Mouse (Mus musculus): ENCODE results near the gene Batf3. TPM values are rescaled to one million over a fixed set of nuclear protein-coding genes. Genes with fewer than 3 reads are reported as not detected.
A peak's percentile ranks its signal among the peaks of the same experiment; 100 is the strongest.

Batf3 gene
- polyA plus RNA-seq (2014; fragmentation: Nextera tagmentation; extraction: Ambion mirVana): 6.1 and 7.0 TPM in 2 replicates

GRCm38 (mm10) chr1:191097802-191098747 is at the start of gene Batf3:
Gene Batf3, plus strand, starts transcription at chr1:191097847.
- no peak within 1 kb of the TSS for H3K27ac ChIP-seq (replicated peaks; ENCODE audit: low read depth, low read length)

DNA sequence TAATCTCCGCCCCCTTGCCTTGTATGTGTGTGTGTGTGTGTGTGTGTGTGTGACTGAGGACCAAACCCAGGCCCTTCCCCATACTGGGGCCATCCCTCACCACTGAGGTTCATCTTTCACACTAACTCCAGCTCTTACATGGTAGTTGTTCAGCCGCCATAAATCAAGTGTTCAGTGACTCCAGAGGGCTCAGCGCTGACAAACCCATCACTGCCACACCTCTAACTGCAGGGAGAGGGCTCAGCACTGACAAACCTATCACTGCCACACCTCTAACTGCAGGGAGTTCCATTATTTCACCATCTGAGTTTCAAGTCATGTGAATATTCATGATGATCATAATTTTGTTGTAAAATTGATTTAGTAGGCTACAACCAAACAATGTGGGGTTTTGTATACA is 44.1 kb upstream of the Batf3 start:
- Histone ChIP-seq H3K4me1 (ENCODE audit: control insufficient read depth, insufficient read depth, low read length) (no peaks in the 10 kb centered on the region), H3K4me2 (ENCODE audit: low read depth, low read length) (no peak overlapping the region), H3K9me3 (ENCODE audit: control insufficient read depth, low read length) (no peaks in the 10 kb centered on the region), H3K9ac (ENCODE audit: low read depth, low read length) (no peak overlapping the region), H3K27ac (replicated peaks; ENCODE audit: low read depth, low read length) (no peak overlapping the region), H3K36me3 (ENCODE audit: control insufficient read depth, insufficient read depth, low read length) (no peaks in the 10 kb centered on the region), H3K27me3 (replicated peaks; ENCODE audit: control insufficient read depth, insufficient read depth, low read length) (no peaks in the 10 kb centered on the region), H3K4me3 (ENCODE audit: low read depth, low read length) (no peak overlapping the region)
- ATAC-seq (ENCODE audit: low read depth) (no peak), DNase-seq (ENCODE audit: low spot score) (no peak)
- WGBS: 90% methylated on average over 3 of the region's 3 CpGs

More at GRCm38 (mm10) chr1:191097802-191098747, at the start of gene Batf3:
- H3K9ac ChIP-seq (ENCODE audit: low read depth, low read length): peak within 1 kb of the TSS; percentile 68
- DNase-seq (ENCODE audit: low spot score) (peak; percentile 54), ATAC-seq (ENCODE audit: low read depth) (peak; percentile 81)
- no peaks in the 10 kb centered on the region for H3K36me3 ChIP-seq (ENCODE audit: control insufficient read depth, insufficient read depth, low read length)
- H3K4me3 ChIP-seq (ENCODE audit: low read depth, low read length): peak within 1 kb of the TSS; percentile 61
- H3K4me2 ChIP-seq (ENCODE audit: low read depth, low read length): peak within 1 kb of the TSS; percentile 97
- 0 out of 2 replicates have a peak, but pooled peaks cover 10% of the 10 kb centered on the region for H3K27me3 ChIP-seq (replicated peaks; ENCODE audit: control insufficient read depth, insufficient read depth, low read length)
- WGBS: 0% methylated on average over 41 of the region's 95 CpGs
- H3K4me1 ChIP-seq (ENCODE audit: control insufficient read depth, insufficient read depth, low read length): peaks cover 14% of the 10 kb centered on the region; the same call in 1 of the 2 replicates
- no peaks in the 10 kb centered on the region for H3K9me3 ChIP-seq (ENCODE audit: control insufficient read depth, low read length)

DNA sequence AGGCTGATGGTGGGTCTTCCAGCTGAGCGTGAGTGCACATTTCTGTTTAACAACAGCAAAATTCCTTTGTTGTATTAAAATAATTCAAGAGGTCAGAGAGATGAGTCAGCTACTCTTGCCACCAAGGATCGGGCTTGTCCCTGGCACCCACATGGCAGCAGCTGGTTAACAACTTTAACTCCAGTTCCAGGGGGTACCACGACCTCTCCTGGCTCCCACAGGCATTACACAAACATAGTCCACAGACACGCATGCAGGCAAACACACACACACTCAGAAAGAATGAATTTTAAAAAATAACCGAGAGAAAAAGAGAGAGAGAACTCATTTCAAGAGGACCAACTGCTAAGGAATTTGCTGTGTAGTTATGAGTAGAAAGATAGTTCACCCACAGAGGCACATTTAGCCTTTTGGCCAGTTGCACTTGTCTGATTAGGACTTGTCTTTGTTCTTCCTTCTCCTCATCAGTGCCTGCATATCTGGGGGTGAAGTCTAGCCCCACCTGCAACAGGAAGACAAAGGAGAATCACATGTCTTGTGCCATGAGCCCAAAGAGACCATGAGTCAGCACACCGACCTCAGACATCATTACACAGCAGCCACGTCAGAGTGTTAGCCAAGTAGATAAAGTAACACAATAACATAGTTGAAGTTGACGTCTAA is 42.6 kb upstream of the Batf3 start:
- WGBS: 75% methylated on average over 8 of the region's 8 CpGs
- H3K27ac ChIP-seq (replicated peaks; ENCODE audit: low read depth, low read length): no peak overlapping the region
- H3K9me3 ChIP-seq (ENCODE audit: control insufficient read depth, low read length): no peaks in the 10 kb centered on the region
- no peaks in the 10 kb centered on the region for H3K27me3 ChIP-seq (replicated peaks; ENCODE audit: control insufficient read depth, insufficient read depth, low read length)
- H3K36me3 ChIP-seq (ENCODE audit: control insufficient read depth, insufficient read depth, low read length): no peaks in the 10 kb centered on the region
- DNase-seq (ENCODE audit: low spot score) (no peak), ATAC-seq (ENCODE audit: low read depth) (no peak)
- no peaks in the 10 kb centered on the region for H3K4me1 ChIP-seq (ENCODE audit: control insufficient read depth, insufficient read depth, low read length)
- no peak overlapping the region for H3K9ac ChIP-seq (ENCODE audit: low read depth, low read length)
- H3K4me2 ChIP-seq (ENCODE audit: low read depth, low read length): no peak overlapping the region
- H3K4me3 ChIP-seq (ENCODE audit: low read depth, low read length): no peak overlapping the region

- Histone ChIP-seq H3K4me3 (ENCODE audit: low read depth, low read length) (no peak overlapping the region), H3K9ac (ENCODE audit: low read depth, low read length) (no peak overlapping the region), H3K4me1 (ENCODE audit: control insufficient read depth, insufficient read depth, low read length) (no peaks in the 10 kb centered on the region), H3K9me3 (ENCODE audit: control insufficient read depth, low read length) (no peaks in the 10 kb centered on the region), H3K27ac (replicated peaks; ENCODE audit: low read depth, low read length) (no peak overlapping the region), H3K4me2 (ENCODE audit: low read depth, low read length) (no peak overlapping the region), H3K36me3 (ENCODE audit: control insufficient read depth, insufficient read depth, low read length) (no peaks in the 10 kb centered on the region), H3K27me3 (replicated peaks; ENCODE audit: control insufficient read depth, insufficient read depth, low read length) (no peaks in the 10 kb centered on the region)
- no peak for DNase-seq (ENCODE audit: low spot score)
- WGBS: 89% methylated on average over 2 of the region's 2 CpGs
- ATAC-seq (ENCODE audit: low read depth): no peak
Measured at GRCm38 (mm10) chr1:191055533-191055873, 42.1 kb upstream of the Batf3 start.

- 56% methylated on average over 3 of the region's 3 CpGs for WGBS
Measured at GRCm38 (mm10) chr1:191057461-191057860, 40.2 kb upstream of the Batf3 start.

DNA sequence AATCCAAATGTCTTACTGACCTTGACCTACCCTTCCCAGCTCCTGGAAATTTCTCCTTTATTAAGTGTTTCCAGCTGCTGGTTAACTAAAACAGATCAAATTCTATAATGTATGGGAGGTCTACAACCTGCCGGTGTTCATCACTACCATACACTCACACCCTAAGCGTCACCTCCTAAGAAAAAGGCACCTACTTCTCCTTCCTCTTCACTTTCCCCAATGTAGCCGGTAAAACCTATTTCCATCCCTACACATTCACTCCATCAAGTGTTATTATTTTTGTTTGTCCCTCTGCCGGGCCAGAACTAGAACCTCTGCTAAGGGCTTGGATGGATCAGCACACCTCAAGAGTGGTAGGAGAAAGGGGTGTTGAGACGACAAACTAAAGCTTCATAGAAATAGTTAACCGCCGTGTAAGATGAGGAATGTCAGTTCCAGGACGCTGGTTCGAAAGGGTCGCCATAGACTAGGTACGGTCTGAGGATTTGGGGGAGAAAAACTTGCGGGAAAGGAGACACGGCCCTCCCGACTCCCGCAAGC is 35.3 kb upstream of the Batf3 start:
- no peak for DNase-seq (ENCODE audit: low spot score)
- WGBS: 6% methylated on average over 11 of the region's 15 CpGs
- H3K9me3 ChIP-seq (ENCODE audit: control insufficient read depth, low read length): no peaks in the 10 kb centered on the region
- peak overlapping the region; percentile 78 for H3K4me3 ChIP-seq (ENCODE audit: low read depth, low read length)
- H3K27me3 ChIP-seq (replicated peaks; ENCODE audit: control insufficient read depth, insufficient read depth, low read length): no peaks in the 10 kb centered on the region
- peak overlapping the region; percentile 71 for H3K9ac ChIP-seq (ENCODE audit: low read depth, low read length)
- ATAC-seq (ENCODE audit: low read depth): peak; percentile 47
- H3K4me1 ChIP-seq (ENCODE audit: control insufficient read depth, insufficient read depth, low read length): peaks cover 13% of the 10 kb centered on the region
- peaks cover 13% of the 10 kb centered on the region for H3K36me3 ChIP-seq (ENCODE audit: control insufficient read depth, insufficient read depth, low read length)
- no peak overlapping the region; the same call in 1 of the 2 replicates for H3K27ac ChIP-seq (replicated peaks; ENCODE audit: low read depth, low read length)
- H3K4me2 ChIP-seq (ENCODE audit: low read depth, low read length): peak overlapping the region; percentile 78

More at GRCm38 (mm10) chr1:191057461-191057860, 40.2 kb upstream of the Batf3 start:
- Histone ChIP-seq H3K36me3 (ENCODE audit: control insufficient read depth, insufficient read depth, low read length) (no peaks in the 10 kb centered on the region), H3K27ac (replicated peaks; ENCODE audit: low read depth, low read length) (no peak overlapping the region), H3K9me3 (ENCODE audit: control insufficient read depth, low read length) (no peaks in the 10 kb centered on the region), H3K4me3 (ENCODE audit: low read depth, low read length) (no peak overlapping the region), H3K27me3 (replicated peaks; ENCODE audit: control insufficient read depth, insufficient read depth, low read length) (no peaks in the 10 kb centered on the region), H3K4me1 (ENCODE audit: control insufficient read depth, insufficient read depth, low read length) (0 out of 2 replicates have a peak, but pooled peaks cover 6% of the 10 kb centered on the region), H3K9ac (ENCODE audit: low read depth, low read length) (no peak overlapping the region), H3K4me2 (ENCODE audit: low read depth, low read length) (no peak overlapping the region)
- no peak for ATAC-seq (ENCODE audit: low read depth)
- DNase-seq (ENCODE audit: low spot score): no peak

GRCm38 (mm10) chr1:191062781-191063485 is 34.7 kb upstream of the Batf3 start, which contains the start of the genes Tatdn3 and Nsl1:
Gene Tatdn3, minus strand, starts transcription at chr1:191062932.
Gene Nsl1, plus strand, starts transcription at chr1:191063012.
- peaks cover 13% of the 10 kb centered on the region for H3K4me1 ChIP-seq (ENCODE audit: control insufficient read depth, insufficient read depth, low read length)
- H3K9me3 ChIP-seq (ENCODE audit: control insufficient read depth, low read length): no peaks in the 10 kb centered on the region
- H3K36me3 ChIP-seq (ENCODE audit: control insufficient read depth, insufficient read depth, low read length): peaks cover 18% of the 10 kb centered on the region
- no peaks in the 10 kb centered on the region for H3K27me3 ChIP-seq (replicated peaks; ENCODE audit: control insufficient read depth, insufficient read depth, low read length)
- peak within 1 kb of the TSS; percentile 78 for H3K4me3 ChIP-seq (ENCODE audit: low read depth, low read length)
- peak within 1 kb of the TSS; percentile 71 for H3K9ac ChIP-seq (ENCODE audit: low read depth, low read length)
- H3K27ac ChIP-seq (replicated peaks; ENCODE audit: low read depth, low read length): no peak within 1 kb of the TSS; the same call in 1 of the 2 replicates
- DNase-seq (ENCODE audit: low spot score): peak; percentile 92
- H3K4me2 ChIP-seq (ENCODE audit: low read depth, low read length): peak within 1 kb of the TSS; percentile 78
- peak; percentile 95 for ATAC-seq (ENCODE audit: low read depth)
- WGBS: under 1% methylated on average over 56 of the region's 56 CpGs

- Histone ChIP-seq H3K4me3 (ENCODE audit: low read depth, low read length) (peak overlapping the region; percentile 78), H3K27me3 (replicated peaks; ENCODE audit: control insufficient read depth, insufficient read depth, low read length) (no peaks in the 10 kb centered on the region), H3K27ac (replicated peaks; ENCODE audit: low read depth, low read length) (no peak overlapping the region), H3K4me2 (ENCODE audit: low read depth, low read length) (peak overlapping the region; percentile 78), H3K9me3 (ENCODE audit: control insufficient read depth, low read length) (no peaks in the 10 kb centered on the region), H3K9ac (ENCODE audit: low read depth, low read length) (peak overlapping the region; percentile 71), H3K36me3 (ENCODE audit: control insufficient read depth, insufficient read depth, low read length) (peaks cover 24% of the 10 kb centered on the region), H3K4me1 (ENCODE audit: control insufficient read depth, insufficient read depth, low read length) (peaks cover 13% of the 10 kb centered on the region)
- no peak for DNase-seq (ENCODE audit: low spot score)
- 57% methylated on average over 9 of the region's 9 CpGs for WGBS
- no peak for ATAC-seq (ENCODE audit: low read depth)
Measured at GRCm38 (mm10) chr1:191063700-191064099, 33.9 kb upstream of the Batf3 start.
